Mouse (Mus musculus): Measurements from ENCODE around the gene Mtap. TPM values are rescaled to one million over a fixed set of nuclear protein-coding genes. Genes with fewer than 3 reads are reported as not detected.

Mtap gene
- 10 to 100 TPM; 32.0 to 32.4 TPM for total RNA-seq (2023)

GRCm38 (mm10) chr4:89136906-89137541 is at the start of gene Mtap:
Mtap (plus strand) TSS chr4:89137122.

Other genes starting within 250 kb of the Mtap start
- not detected for gene Cdkn2a, start 157.5 kb downstream of the Mtap start, total RNA-seq (2023)
- not detected for gene Cdkn2b, start 173.9 kb downstream of the Mtap start, total RNA-seq (2023)

Data from B cell, adult 67 days (primary cell).